Mouse (Mus musculus): Measurements from ENCODE around the gene Tceanc2. TPM values are rescaled to one million over a fixed set of nuclear protein-coding genes. Genes with fewer than 3 reads are reported as not detected.

Gene Tceanc2
- total and polyA plus RNA-seq, 3 experiments: 1.9 to 9.4 TPM; not detected in 1

- Histone ChIP-seq H3K27ac (ENCODE audit: control insufficient read depth, low read depth, low read length) (no peak overlapping the region), H3K9me3 (replicated peaks; ENCODE audit: insufficient read depth, low read length) (no peaks in the 10 kb centered on the region), H3K4me3 (ENCODE audit: control insufficient read depth in 1 of 2, insufficient read depth in 1 of 2, low read depth in 2 of 2, low read length in 2 of 2) (no peak overlapping the region), H3K9ac (ENCODE audit: control insufficient read depth, low read depth, low read length, poor library complexity, severe bottlenecking) (no peak overlapping the region), H3K27me3 (ENCODE audit: control insufficient read depth in 1 of 2, insufficient read depth in 2 of 2, low read length in 2 of 2) (peaks cover 0 to 2% of the 10 kb centered on the region in 2 experiments; a peak in 2 of 4 replicates), H3K36me3 (ENCODE audit: control insufficient read depth in 1 of 2, insufficient read depth in 2 of 2, low read length in 2 of 2) (no peaks in the 10 kb centered on the region; a peak in 1 of 4 replicates), H3K4me1 (ENCODE audit: control insufficient read depth in 1 of 2, insufficient read depth in 2 of 2, low read length in 2 of 2) (no peaks in the 10 kb centered on the region; a peak in 1 of 4 replicates), H3K79me2 (ENCODE audit: control insufficient read depth, insufficient read depth, low read length, poor library complexity) (no peaks in the 10 kb centered on the region)
- DNase-seq (ENCODE audit: low read depth, low spot score): no peak
- TF ChIP-seq CHD1 (IDR thresholded peaks at IDR 0.05; ENCODE audit: low read depth, low read length) (no peak), MAZ (IDR thresholded peaks at IDR 0.05; ENCODE audit: low read depth, low read length) (no peak), ETS1 (IDR thresholded peaks at IDR 0.05; ENCODE audit: low read depth, low read length) (no peak), ZNF384 (IDR thresholded peaks at IDR 0.05; ENCODE audit: low read depth, low read length) (no peak), POLR2AphosphoS2 (IDR thresholded peaks at IDR 0.05; ENCODE audit: low read length) (no peak), E2F4 (IDR thresholded peaks at IDR 0.05; ENCODE audit: borderline replicate concordance, low read depth, low read length) (no peak)
Observed at GRCm38 (mm10) chr4:107127901-107128669, 50.8 kb downstream of the Tceanc2 start.

GRCm38 (mm10) chr4:107126891-107127524 lies 51.9 kb downstream of the Tceanc2 start:
- no peaks in the 10 kb centered on the region for H3K79me2 ChIP-seq (ENCODE audit: control insufficient read depth, insufficient read depth, low read length, poor library complexity)
- no peaks in the 10 kb centered on the region for H3K9me3 ChIP-seq (replicated peaks; ENCODE audit: insufficient read depth, low read length)
- TF ChIP-seq MAX (IDR thresholded peaks at IDR 0.05; ENCODE audit: low read length) (no peak), TCF12 (IDR thresholded peaks at IDR 0.05; ENCODE audit: low read depth, low read length) (no peak), ZKSCAN1 (IDR thresholded peaks at IDR 0.05; ENCODE audit: low read depth, low read length) (no peak), HCFC1 (IDR thresholded peaks at IDR 0.05; ENCODE audit: low read depth, low read length) (no peak), RCOR1 (IDR thresholded peaks at IDR 0.05; ENCODE audit: low read depth, low read length) (no peak), MYB (IDR thresholded peaks at IDR 0.05; ENCODE audit: low read depth, low read length) (no peak), ZMIZ1 (IDR thresholded peaks at IDR 0.05; ENCODE audit: low read depth, low read length) (no peak), CTCF (IDR thresholded peaks at IDR 0.05 in 2 of 3, conservative IDR thresholded peaks at IDR 0.05 in 1 of 3; ENCODE audit: control insufficient read depth in 1 of 3, insufficient read depth in 1 of 3, low read depth in 2 of 3, low read length in 3 of 3, poor library complexity in 1 of 3, severe bottlenecking in 1 of 3) (no peak), CHD1 (IDR thresholded peaks at IDR 0.05; ENCODE audit: low read depth, low read length) (no peak), USF1 (IDR thresholded peaks at IDR 0.05; ENCODE audit: low read depth, low read length) (no peak), POLR2AphosphoS2 (IDR thresholded peaks at IDR 0.05; ENCODE audit: low read length) (no peak), MXI1 (IDR thresholded peaks at IDR 0.05; ENCODE audit: low read depth, low read length) (no peak), ZNF384 (IDR thresholded peaks at IDR 0.05; ENCODE audit: low read depth, low read length) (no peak), ETS1 (IDR thresholded peaks at IDR 0.05; ENCODE audit: low read depth, low read length) (no peak), MYC (IDR thresholded peaks at IDR 0.05; ENCODE audit: low read depth, low read length) (no peak), JUND (IDR thresholded peaks at IDR 0.05; ENCODE audit: low read depth, low read length) (no peak), ZC3H11A (IDR thresholded peaks at IDR 0.05; ENCODE audit: low read depth, low read length) (no peak), MEF2A (IDR thresholded peaks at IDR 0.05; ENCODE audit: extremely low read depth, insufficient replicate concordance, low read depth, low read length, poor library complexity, severe bottlenecking) (no peak)
- no peak overlapping the region for H3K4me3 ChIP-seq (ENCODE audit: control insufficient read depth in 1 of 2, insufficient read depth in 1 of 2, low read depth in 2 of 2, low read length in 2 of 2)
- peaks cover 0 to 2% of the 10 kb centered on the region in 2 experiments; a peak in 2 of 4 replicates for H3K27me3 ChIP-seq (ENCODE audit: control insufficient read depth in 1 of 2, insufficient read depth in 2 of 2, low read length in 2 of 2)
- no peak overlapping the region for H3K27ac ChIP-seq (ENCODE audit: control insufficient read depth, low read depth, low read length)
- peaks cover 0 to 2% of the 10 kb centered on the region in 2 experiments; a peak in 1 of 4 replicates for H3K4me1 ChIP-seq (ENCODE audit: control insufficient read depth in 1 of 2, insufficient read depth in 2 of 2, low read length in 2 of 2)
- no peaks in the 10 kb centered on the region; a peak in 1 of 4 replicates for H3K36me3 ChIP-seq (ENCODE audit: control insufficient read depth in 1 of 2, insufficient read depth in 2 of 2, low read length in 2 of 2)
- DNase-seq (ENCODE audit: low read depth, low spot score): no peak
- no peak overlapping the region for H3K9ac ChIP-seq (ENCODE audit: control insufficient read depth, low read depth, low read length, poor library complexity, severe bottlenecking)

Measured in MEL (cell line).